Mouse (Mus musculus): ENCODE data around the gene Kri1. TPM values are rescaled to one million over a fixed set of nuclear protein-coding genes. Genes with fewer than 3 reads are reported as not detected.

Kri1 gene
- polyA plus RNA-seq, 1 experiment from 2014 or later, result 7.2 TPM

DNA sequence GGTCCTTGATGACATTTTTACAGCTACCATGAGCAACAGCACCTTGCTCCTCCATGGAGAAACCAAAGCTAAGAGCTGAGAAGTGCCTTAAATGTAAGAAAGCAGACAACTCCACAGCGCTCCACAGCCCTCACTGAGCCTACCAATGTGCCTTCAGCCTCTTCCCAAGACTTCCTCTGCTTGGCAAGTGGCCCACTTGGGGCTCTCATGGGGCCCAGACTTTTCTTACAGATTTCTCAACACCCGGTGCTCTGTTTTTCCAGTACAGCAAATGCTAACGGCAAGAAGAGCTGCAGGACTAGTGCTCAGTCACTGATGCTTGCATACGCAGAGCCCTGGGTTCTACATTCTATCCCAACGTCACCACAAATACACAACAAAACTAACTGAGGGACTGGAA, 10.0 kb downstream of the Kri1 start:
- H3K9me3 ChIP-seq (ENCODE audit: control insufficient read depth), result no peaks in the 10 kb centered on the region
- H3K27me3 ChIP-seq (replicated peaks; ENCODE audit: control insufficient read depth, insufficient read depth, low read length), result no peaks in the 10 kb centered on the region
- WGBS, result 90% methylated on average over 5 of the region's 5 CpGs
- no peak for ATAC-seq
- no peak overlapping the region for H3K27ac ChIP-seq (ENCODE audit: low read depth, low read length)
- no peak for TF ChIP-seq CTCF (IDR thresholded peaks at IDR 0.05; ENCODE audit: low read depth)
- peaks cover 89% of the 10 kb centered on the region for H3K36me3 ChIP-seq (ENCODE audit: control insufficient read depth, insufficient read depth)
- no peaks in the 10 kb centered on the region for H3K4me1 ChIP-seq (replicated peaks; ENCODE audit: control insufficient read depth, insufficient read depth, low read length)
- H3K4me3 ChIP-seq (ENCODE audit: low read depth, low read length), result no peak overlapping the region
- no peak overlapping the region for H3K4me2 ChIP-seq (replicated peaks; ENCODE audit: low read depth)
- no peak overlapping the region for H3K9ac ChIP-seq (ENCODE audit: low read depth, low read length)

DNA sequence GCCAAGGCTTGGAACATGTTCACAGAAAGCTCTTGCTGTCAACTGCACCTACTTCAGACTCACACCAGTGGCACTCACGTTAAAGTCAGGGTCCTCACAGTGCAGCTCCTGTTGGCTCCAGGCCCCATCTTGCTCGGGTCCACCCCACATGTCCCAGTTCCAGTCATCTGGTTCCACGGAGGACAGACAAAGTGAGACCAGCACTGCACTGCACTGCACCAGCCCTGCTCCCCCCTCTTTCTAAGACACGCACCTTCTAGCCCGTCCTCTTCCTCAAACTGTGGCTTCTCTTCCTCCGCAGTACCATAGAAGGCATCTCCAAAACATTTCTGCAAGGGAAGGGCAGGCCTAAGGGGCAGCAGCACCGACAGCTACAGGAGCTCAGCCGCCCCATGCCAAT, 11.5 kb downstream of the Kri1 start:
- Histone ChIP-seq H3K4me2 (replicated peaks; ENCODE audit: low read depth) (no peak overlapping the region), H3K4me3 (ENCODE audit: low read depth, low read length) (no peak overlapping the region), H3K27me3 (replicated peaks; ENCODE audit: control insufficient read depth, insufficient read depth, low read length) (no peaks in the 10 kb centered on the region), H3K9me3 (ENCODE audit: control insufficient read depth) (no peaks in the 10 kb centered on the region), H3K27ac (ENCODE audit: low read depth, low read length) (no peak overlapping the region), H3K9ac (ENCODE audit: low read depth, low read length) (no peak overlapping the region), H3K36me3 (ENCODE audit: control insufficient read depth, insufficient read depth) (peaks cover 91% of the 10 kb centered on the region), H3K4me1 (replicated peaks; ENCODE audit: control insufficient read depth, insufficient read depth, low read length) (no peaks in the 10 kb centered on the region)
- 91% methylated on average over 8 of the region's 8 CpGs for WGBS
- ATAC-seq, result no peak
- no peak for TF ChIP-seq CTCF (IDR thresholded peaks at IDR 0.05; ENCODE audit: low read depth)

DNA sequence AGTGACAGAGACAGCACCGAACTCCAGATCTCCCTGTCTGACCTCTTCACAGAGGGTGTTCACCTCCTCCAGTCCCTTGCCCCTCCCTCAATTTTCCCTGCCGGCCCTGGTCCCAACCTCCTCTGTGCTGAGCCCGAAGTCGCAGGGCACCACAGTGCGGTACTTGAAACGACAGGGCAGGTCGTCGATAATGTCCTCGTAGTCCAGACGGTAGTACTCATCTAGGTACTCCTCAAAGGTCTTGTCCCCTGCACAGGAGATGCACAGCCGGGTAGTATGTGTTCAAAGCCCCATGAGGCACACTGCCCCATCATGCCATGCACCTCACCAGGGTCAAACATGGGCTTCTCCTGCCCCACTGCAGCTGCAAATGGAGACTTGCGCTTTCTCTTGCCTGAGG, 12.0 kb downstream of the Kri1 start:
- no peak for TF ChIP-seq CTCF (IDR thresholded peaks at IDR 0.05; ENCODE audit: low read depth)
- H3K9ac ChIP-seq (ENCODE audit: low read depth, low read length), result no peak overlapping the region

DNA sequence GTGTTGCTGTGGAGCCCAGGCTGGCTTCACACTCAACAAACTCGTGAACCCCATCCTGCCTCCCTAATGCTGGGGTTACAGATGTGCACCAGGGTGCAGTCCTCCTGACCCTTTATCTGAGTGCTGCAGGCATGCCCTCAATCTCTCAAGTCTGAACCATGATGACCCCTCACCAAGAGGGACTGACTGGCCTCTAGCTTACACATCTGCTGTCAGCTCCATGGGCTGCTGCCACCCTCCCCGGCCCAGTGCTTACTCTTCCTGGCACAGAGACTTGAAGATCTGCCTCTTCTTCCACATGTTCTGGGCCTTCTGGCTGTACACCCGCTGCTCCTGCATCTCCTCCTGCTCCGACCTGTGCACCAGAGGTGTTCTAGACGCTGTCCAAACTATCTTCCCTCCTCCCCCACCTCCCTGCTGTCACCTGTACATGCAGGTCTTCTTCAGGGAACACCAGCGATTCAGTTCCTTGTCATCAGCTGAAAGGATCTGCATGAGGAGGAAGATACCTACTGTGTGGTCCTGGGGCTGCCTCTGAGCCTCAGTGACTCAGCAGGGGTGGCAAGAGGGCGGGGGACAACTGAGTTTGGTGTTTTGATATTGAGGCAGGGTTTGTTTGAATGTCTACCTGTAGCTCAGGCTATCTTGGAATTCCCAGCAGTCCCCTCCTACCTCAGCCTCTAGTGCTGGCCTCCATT, 12.6 kb downstream of the Kri1 start:
- Histone ChIP-seq H3K36me3 (ENCODE audit: control insufficient read depth, insufficient read depth) (peaks cover 93% of the 10 kb centered on the region), H3K9me3 (ENCODE audit: control insufficient read depth) (no peaks in the 10 kb centered on the region), H3K4me1 (replicated peaks; ENCODE audit: control insufficient read depth, insufficient read depth, low read length) (no peaks in the 10 kb centered on the region), H3K27ac (ENCODE audit: low read depth, low read length) (no peak overlapping the region), H3K27me3 (replicated peaks; ENCODE audit: control insufficient read depth, insufficient read depth, low read length) (no peaks in the 10 kb centered on the region), H3K4me2 (replicated peaks; ENCODE audit: low read depth) (no peak overlapping the region), H3K9ac (ENCODE audit: low read depth, low read length) (no peak overlapping the region), H3K4me3 (ENCODE audit: low read depth, low read length) (no peak overlapping the region)
- no peak for ATAC-seq
- no peak for TF ChIP-seq CTCF (IDR thresholded peaks at IDR 0.05; ENCODE audit: low read depth)
- 85% methylated on average over 7 of the region's 7 CpGs for WGBS

More for the DNA sequence above, 12.0 kb downstream of the Kri1 start:
- 88% methylated on average over 12 of the region's 12 CpGs for WGBS
- H3K27ac ChIP-seq (ENCODE audit: low read depth, low read length), result no peak overlapping the region
- no peaks in the 10 kb centered on the region for H3K9me3 ChIP-seq (ENCODE audit: control insufficient read depth)
- no peak for ATAC-seq
- no peak overlapping the region for H3K4me3 ChIP-seq (ENCODE audit: low read depth, low read length)
- H3K4me1 ChIP-seq (replicated peaks; ENCODE audit: control insufficient read depth, insufficient read depth, low read length), result no peaks in the 10 kb centered on the region
- H3K4me2 ChIP-seq (replicated peaks; ENCODE audit: low read depth), result no peak overlapping the region
- no peaks in the 10 kb centered on the region for H3K27me3 ChIP-seq (replicated peaks; ENCODE audit: control insufficient read depth, insufficient read depth, low read length)
- peaks cover 91% of the 10 kb centered on the region for H3K36me3 ChIP-seq (ENCODE audit: control insufficient read depth, insufficient read depth)

DNA sequence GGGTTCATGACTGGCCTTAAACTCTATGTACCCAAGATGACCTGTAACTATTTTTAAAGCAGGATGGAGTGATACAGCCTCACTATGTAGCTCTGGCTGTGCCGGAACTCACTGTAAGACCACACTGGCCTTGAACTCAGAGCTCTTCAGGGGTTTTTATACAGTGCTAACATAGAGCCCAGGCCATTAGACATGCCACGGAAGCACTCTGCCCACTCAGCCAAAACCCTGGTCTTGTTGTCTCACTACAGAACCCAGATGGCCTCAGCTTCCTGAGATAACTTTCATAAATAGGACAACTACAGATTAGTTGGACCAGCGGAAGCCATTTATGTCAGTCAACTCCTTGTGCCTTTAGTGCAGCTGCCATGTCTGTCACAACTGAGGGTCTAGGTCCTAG, 13.4 kb downstream of the Kri1 start:
- WGBS, result 91% methylated on average over 3 of the region's 3 CpGs
- Histone ChIP-seq H3K4me1 (replicated peaks; ENCODE audit: control insufficient read depth, insufficient read depth, low read length) (no peaks in the 10 kb centered on the region), H3K27me3 (replicated peaks; ENCODE audit: control insufficient read depth, insufficient read depth, low read length) (no peaks in the 10 kb centered on the region), H3K4me2 (replicated peaks; ENCODE audit: low read depth) (no peak overlapping the region), H3K27ac (ENCODE audit: low read depth, low read length) (no peak overlapping the region), H3K4me3 (ENCODE audit: low read depth, low read length) (no peak overlapping the region), H3K9me3 (ENCODE audit: control insufficient read depth) (no peaks in the 10 kb centered on the region), H3K9ac (ENCODE audit: low read depth, low read length) (no peak overlapping the region), H3K36me3 (ENCODE audit: control insufficient read depth, insufficient read depth) (peaks cover 91% of the 10 kb centered on the region)
- ATAC-seq, result no peak
- TF ChIP-seq CTCF (IDR thresholded peaks at IDR 0.05; ENCODE audit: low read depth), result no peak

DNA sequence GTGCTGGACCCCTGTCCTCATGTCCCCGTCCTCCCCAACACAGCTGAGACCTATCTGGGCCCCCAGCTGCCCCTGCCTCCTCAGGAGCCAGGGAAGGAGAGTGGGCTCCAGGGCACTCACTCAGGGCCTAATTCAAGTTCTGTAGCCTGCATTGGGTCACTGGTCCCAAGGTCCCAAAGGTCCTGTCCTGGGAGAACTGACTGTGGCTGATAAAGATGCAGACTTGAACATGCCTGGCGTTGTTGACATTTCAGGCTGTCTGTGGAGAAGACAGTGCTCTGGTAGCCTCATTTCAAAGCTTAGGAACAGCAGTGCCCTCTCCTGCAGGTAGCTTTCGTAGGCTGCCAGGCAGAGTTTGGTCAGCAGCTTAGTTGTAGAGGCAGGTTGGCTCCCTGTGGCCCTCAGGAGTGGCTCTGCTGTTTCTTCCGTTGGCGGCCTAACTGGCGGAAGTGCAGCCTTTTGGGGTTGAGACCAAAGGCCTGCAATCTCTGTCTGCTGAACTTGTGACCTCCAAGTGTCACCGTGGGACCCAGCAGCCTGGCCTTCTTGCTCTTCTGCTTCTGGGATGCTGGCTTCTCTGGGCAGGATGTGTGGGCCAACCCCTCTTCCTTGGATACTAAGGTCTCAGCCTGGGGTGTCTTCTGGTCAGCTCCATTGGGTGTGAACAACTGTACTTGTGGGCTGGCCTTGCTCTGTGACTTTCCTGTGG, 14.1 kb downstream of the Kri1 start:
- Histone ChIP-seq H3K4me1 (replicated peaks; ENCODE audit: control insufficient read depth, insufficient read depth, low read length) (no peaks in the 10 kb centered on the region), H3K27ac (ENCODE audit: low read depth, low read length) (peak overlapping the region; percentile 1; the same call in 1 of the 2 replicates), H3K9ac (ENCODE audit: low read depth, low read length) (no peak overlapping the region), H3K4me3 (ENCODE audit: low read depth, low read length) (no peak overlapping the region), H3K36me3 (ENCODE audit: control insufficient read depth, insufficient read depth) (peaks cover 90% of the 10 kb centered on the region), H3K9me3 (ENCODE audit: control insufficient read depth) (no peaks in the 10 kb centered on the region), H3K4me2 (replicated peaks; ENCODE audit: low read depth) (no peak overlapping the region), H3K27me3 (replicated peaks; ENCODE audit: control insufficient read depth, insufficient read depth, low read length) (no peaks in the 10 kb centered on the region)
- no peak for TF ChIP-seq CTCF (IDR thresholded peaks at IDR 0.05; ENCODE audit: low read depth)
- 85% methylated on average over 7 of the region's 7 CpGs for WGBS
- no peak for ATAC-seq

Measured in intestine, postnatal 0 days (tissue).